Mouse (Mus musculus) E14TG2a.4 (cell line): Measurements from ENCODE around the gene Magi2.

Experiments used
- CTCF ChIP-seq: conservative IDR thresholded peaks from 2 replicates; pipeline ENCODE4 v1.5.1; 2014; ENCODE audit warnings: low read length
- NANOG ChIP-seq: IDR thresholded peaks from 2 replicates; pipeline ENCODE4 v1.6.1; 2014; ENCODE audit warnings: borderline replicate concordance, low read length, mixed read lengths

- TF ChIP-seq CTCF (no peak), NANOG (no peak)
Observed at GRCm38 (mm10) chr5:20153359-20154125, 926.7 kb downstream of the Magi2 start.
